Mouse (Mus musculus): Measurements from ENCODE around the gene Spg20. TPM values are rescaled to one million over a fixed set of nuclear protein-coding genes. Genes with fewer than 3 reads are reported as not detected.

Gene Spg20
- polyA plus RNA-seq, 1 experiment from 2014 or later, result 34.2 TPM

DNA sequence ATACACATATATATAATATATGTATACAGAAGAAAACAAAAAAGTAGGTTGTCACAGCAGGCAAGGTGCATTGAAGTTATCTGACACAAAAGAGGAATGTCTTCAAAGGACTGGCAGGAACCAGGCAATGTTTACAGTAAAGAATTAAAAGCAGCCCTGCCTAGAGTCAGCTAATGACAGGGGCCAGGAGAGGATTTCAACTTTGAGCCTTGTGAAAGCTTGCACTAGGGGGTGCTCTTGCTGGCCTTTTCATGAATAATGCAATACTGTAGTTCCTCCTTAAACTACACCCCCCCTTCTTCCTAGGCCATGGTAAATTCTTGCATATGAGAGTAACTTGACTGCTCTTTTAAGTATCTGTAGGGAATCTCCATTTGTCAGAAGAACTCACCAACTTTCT lies 10.8 kb upstream of the Spg20 start:
- Histone ChIP-seq H3K9ac (no peak overlapping the region), H3K27me3 (replicated peaks) (no peaks in the 10 kb centered on the region), H3K9me3 (no peaks in the 10 kb centered on the region), H3K36me3 (no peaks in the 10 kb centered on the region), H3K4me3 (no peak overlapping the region), H3K27ac (no peak overlapping the region), H3K4me2 (replicated peaks) (no peak overlapping the region), H3K4me1 (peaks cover 14% of the 10 kb centered on the region; the same call in 1 of the 2 replicates)
- no peak for ATAC-seq (ENCODE audit: low FRiP score, low read depth)

DNA sequence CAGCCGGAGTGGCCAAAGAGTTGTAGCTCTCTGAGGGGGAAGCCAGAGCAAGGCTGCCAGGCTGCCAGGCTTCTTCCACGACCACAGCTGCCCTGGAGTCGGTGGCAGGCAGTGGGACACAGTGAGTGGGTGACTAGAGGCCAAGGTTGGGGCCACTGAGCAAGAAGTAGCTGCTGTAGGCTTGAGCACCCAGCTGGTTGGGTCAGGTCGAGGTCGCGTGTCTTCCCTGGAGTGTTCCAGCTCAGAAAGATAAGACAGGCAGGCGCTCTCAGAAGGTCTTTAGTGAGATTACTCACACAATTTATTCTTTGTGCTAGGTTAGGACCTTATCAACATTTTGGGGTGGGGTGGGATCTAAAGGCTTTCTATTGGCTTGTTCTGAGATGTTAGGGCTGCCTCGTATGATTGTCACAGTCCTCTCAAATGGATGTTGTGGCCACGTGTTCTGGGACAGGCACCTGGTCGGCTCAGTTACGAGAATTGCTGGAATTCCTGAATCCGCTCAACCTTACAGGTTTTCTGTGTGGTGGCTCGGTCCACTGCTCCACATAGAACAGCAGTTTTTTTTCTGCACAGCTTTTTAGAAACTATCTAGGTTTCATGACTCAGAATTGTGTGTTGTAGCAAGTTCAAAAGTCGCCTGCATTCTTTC lies 6.4 kb upstream of the Spg20 start:
- no peak for ATAC-seq (ENCODE audit: low FRiP score, low read depth)
- no peaks in the 10 kb centered on the region for H3K27me3 ChIP-seq (replicated peaks)
- H3K27ac ChIP-seq, result no peak overlapping the region
- no peak overlapping the region for H3K9ac ChIP-seq
- H3K4me2 ChIP-seq (replicated peaks), result no peak overlapping the region
- H3K9me3 ChIP-seq, result no peaks in the 10 kb centered on the region
- no peak overlapping the region for H3K4me3 ChIP-seq
- 90% methylated on average over 14 of the region's 14 CpGs for WGBS
- H3K4me1 ChIP-seq, result no peaks in the 10 kb centered on the region
- H3K36me3 ChIP-seq, result no peaks in the 10 kb centered on the region

DNA sequence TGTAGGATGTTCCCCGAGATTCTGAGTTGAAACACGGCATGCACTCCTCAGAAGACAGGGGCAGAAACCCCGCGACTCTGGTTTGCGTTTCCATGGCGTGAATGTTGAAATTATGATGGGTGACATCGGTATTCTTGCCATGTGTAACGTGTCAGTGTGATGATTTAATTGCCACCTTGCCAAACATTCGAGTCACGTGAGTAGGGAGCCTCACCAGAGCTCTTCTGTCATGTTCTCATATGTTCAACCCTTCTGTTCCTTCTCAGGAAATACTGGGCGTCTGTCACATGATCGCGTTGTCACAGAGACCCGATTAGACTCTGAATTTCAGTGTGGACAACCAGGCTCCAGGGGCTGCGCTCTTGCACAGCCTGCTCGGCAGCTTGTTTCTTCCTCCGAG lies 5.9 kb upstream of the Spg20 start:
- Histone ChIP-seq H3K36me3 (no peaks in the 10 kb centered on the region), H3K27ac (no peak overlapping the region), H3K27me3 (replicated peaks) (no peaks in the 10 kb centered on the region), H3K9me3 (no peaks in the 10 kb centered on the region), H3K4me1 (no peaks in the 10 kb centered on the region), H3K9ac (no peak overlapping the region), H3K4me3 (no peak overlapping the region), H3K4me2 (replicated peaks) (no peak overlapping the region)
- WGBS, result 93% methylated on average over 17 of the region's 17 CpGs
- no peak for ATAC-seq (ENCODE audit: low FRiP score, low read depth)

DNA sequence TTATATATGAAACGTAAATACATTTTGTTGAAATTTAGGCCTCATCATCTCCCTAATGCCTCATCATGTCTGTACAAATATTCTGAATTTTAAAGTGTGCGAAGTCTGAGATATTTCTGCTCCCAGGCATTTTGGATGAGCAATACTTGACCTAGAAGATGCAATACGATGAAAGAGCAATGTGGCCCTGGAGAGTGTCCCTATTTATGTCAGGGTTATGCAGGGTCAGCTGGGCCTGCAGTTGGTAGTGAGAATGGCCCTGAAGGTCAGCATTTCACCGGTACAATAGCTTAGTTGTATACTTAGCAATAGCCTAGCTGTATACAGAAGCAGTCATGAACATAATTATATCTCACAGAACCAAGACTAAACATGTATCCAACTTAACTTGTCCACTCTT lies 2.8 kb upstream of the Spg20 start:
- Histone ChIP-seq H3K4me2 (replicated peaks) (no peak overlapping the region), H3K36me3 (no peaks in the 10 kb centered on the region), H3K9me3 (no peaks in the 10 kb centered on the region), H3K27me3 (replicated peaks) (no peaks in the 10 kb centered on the region), H3K4me3 (no peak overlapping the region), H3K27ac (no peak overlapping the region), H3K4me1 (peaks cover 8% of the 10 kb centered on the region; the same call in 1 of the 2 replicates), H3K9ac (no peak overlapping the region)
- no peak for ATAC-seq (ENCODE audit: low FRiP score, low read depth)
- 83% methylated on average over 4 of the region's 4 CpGs for WGBS

DNA sequence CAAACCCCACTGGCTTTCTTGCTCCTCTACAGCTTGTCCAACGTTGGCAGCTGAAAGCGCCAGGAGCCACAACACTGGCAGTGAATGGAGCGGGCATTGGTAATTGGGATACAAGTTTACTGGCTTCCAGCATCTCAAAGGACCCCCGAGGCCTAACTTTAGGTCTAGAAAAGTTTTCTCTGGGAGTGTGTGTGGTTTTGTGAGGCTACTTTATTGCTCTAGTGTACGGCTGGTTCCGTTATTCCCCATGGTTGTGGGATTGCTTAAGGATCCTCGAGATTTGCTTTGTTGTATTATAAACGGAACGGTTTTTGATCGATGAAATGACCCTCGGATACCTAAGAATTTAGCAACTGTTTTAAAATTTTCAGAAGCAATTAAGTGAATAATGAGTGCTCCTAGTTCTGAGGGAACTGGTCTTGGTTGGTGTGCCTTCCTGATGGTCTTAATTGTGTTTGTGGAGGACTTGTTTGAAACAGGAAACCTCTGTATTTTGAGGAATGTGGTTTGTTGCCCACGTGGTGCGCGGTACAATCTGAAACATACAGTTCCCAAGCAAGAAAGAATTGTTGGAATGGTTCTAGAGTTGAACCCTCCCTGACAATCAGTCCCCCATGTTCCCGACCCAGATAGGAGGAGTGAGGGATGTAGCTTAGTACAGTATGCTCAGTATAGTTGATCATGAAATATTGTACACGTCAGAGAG lies 955 bp downstream of the Spg20 start:
- H3K27ac ChIP-seq, result no peak overlapping the region
- H3K27me3 ChIP-seq (replicated peaks), result no peaks in the 10 kb centered on the region
- H3K9me3 ChIP-seq, result no peaks in the 10 kb centered on the region
- peak overlapping the region; percentile 84 for H3K4me3 ChIP-seq
- H3K9ac ChIP-seq, result peak overlapping the region; percentile 92
- H3K36me3 ChIP-seq, result peaks cover 13% of the 10 kb centered on the region
- no peak for ATAC-seq (ENCODE audit: low FRiP score, low read depth)
- 46% methylated on average over 16 of the region's 16 CpGs for WGBS
- peak overlapping the region; percentile 78 for H3K4me2 ChIP-seq (replicated peaks)
- H3K4me1 ChIP-seq, result peaks cover 8% of the 10 kb centered on the region; the same call in 1 of the 2 replicates

DNA sequence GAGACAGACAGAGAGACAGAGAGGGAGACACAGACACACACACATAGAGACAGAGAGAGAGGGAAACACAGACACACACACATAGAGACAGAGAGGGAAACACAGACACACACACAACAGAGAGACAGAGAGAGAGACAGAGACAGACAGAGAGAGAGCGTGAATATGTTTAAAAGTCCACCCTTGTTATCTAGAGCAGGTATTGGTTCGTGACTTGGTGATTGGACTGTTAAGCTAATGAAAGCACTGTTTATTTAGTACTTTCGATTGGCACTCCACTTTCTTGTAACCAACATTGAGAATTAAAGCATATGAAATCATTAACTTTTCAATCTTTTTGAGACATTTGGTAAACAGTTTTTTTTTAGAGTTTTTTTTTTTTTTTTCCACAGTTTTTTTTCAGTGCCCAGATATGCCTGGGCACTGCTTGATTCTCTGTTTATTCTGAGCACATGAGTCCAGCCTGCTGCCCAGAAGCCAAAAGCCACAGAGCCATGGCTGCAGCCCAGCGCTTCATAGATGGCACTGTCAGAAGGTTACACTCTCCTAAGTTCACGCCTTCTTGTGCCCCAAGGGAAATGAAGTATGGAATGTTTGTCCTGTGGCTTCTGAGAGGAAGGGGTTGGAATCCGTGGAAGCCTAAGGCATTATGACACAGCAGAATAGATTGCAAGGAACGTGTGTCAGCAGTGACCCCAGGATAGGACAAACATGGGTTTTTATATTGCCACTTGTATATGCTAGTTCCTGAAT lies 2.6 kb downstream of the Spg20 start:
- Histone ChIP-seq H3K4me3 (no peak overlapping the region), H3K36me3 (peaks cover 29% of the 10 kb centered on the region), H3K27ac (no peak overlapping the region), H3K9me3 (no peaks in the 10 kb centered on the region), H3K4me2 (replicated peaks) (no peak overlapping the region), H3K9ac (no peak overlapping the region), H3K27me3 (replicated peaks) (no peaks in the 10 kb centered on the region), H3K4me1 (peaks cover 8% of the 10 kb centered on the region; the same call in 1 of the 2 replicates)
- ATAC-seq (ENCODE audit: low FRiP score, low read depth), result no peak
- WGBS, result 74% methylated on average over 7 of the region's 7 CpGs

DNA sequence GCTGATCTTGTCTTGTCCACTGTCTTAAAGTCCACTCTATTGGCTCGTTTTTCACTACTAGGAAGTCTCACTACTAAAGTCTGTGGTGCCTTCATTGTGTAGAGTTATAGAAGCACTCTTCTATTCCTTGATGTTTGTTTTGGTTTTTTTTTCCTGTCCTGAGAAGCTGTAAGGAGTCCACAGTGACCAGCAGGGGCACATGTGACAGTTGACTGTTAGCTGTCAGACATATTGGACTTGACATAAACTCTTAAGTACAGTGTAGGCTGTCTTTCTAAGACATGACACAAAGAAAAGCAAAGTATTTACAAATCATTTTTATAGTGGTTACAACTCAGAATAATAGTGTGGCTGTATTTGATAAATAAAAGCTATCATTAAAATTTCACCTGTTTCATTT lies 3.2 kb downstream of the Spg20 start:
- H3K4me1 ChIP-seq, result peaks cover 8% of the 10 kb centered on the region; the same call in 1 of the 2 replicates
- no peaks in the 10 kb centered on the region for H3K9me3 ChIP-seq
- no peak for ATAC-seq (ENCODE audit: low FRiP score, low read depth)
- no peak overlapping the region for H3K4me2 ChIP-seq (replicated peaks)
- H3K4me3 ChIP-seq, result no peak overlapping the region
- no peaks in the 10 kb centered on the region for H3K27me3 ChIP-seq (replicated peaks)
- no peak overlapping the region for H3K9ac ChIP-seq
- WGBS, result 57% methylated on average over 1 of the region's 1 CpGs
- no peak overlapping the region for H3K27ac ChIP-seq
- peaks cover 31% of the 10 kb centered on the region for H3K36me3 ChIP-seq

DNA sequence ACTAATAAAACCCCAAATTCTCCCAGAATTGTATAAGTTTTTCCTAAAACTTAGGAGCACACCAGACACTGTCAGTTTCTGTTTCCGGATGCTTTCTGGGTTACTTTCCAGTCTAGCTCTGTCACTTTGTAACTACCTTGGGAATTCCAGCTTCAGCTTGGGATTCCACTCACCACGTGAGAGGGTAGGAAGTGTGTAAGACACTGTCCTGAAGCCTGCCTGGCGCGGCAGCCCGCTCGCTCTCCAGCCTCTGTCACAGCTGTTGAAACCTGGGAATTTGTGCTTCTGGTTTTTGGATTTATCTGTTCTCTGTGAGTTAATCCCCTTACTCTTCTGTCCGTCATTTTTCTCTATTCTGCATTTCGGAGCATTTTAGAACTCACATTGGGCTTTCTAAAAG lies 4.1 kb downstream of the Spg20 start:
- H3K27ac ChIP-seq, result no peak overlapping the region
- WGBS, result 90% methylated on average over 8 of the region's 8 CpGs

DNA sequence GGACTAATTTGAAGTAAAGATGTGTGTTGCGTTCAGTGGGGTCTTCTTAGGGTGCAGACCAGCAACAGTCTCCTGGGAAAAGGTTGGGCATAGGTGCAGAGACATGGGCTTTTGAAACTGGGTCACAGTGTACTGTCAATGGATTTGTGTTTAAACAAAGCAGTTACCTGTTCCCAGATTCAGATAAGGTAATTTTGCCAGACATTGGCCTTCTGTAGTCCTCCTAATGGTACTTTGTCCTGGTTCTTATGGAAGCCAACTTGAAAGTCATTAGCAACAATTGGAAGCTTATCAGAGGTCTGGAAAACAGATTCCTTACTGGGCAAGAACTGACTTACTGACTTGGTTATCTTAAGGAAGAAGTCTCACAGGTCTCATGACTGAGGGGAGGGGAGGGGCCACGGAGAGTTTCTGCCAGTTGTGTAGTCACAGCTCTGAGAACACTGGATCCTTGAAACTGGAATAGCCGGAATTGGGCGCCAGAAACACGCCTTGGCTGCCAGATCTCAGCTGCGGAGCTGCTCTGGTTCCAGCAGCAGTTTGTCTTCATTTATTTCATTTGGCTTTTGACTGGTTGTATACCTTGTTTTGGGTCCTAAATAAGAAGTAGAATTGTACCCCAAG lies 7.5 kb downstream of the Spg20 start:
- no peak for ATAC-seq (ENCODE audit: low FRiP score, low read depth)
- Histone ChIP-seq H3K9me3 (no peaks in the 10 kb centered on the region), H3K27me3 (replicated peaks) (no peaks in the 10 kb centered on the region), H3K4me2 (replicated peaks) (no peak overlapping the region), H3K36me3 (peaks cover 68% of the 10 kb centered on the region), H3K9ac (no peak overlapping the region), H3K4me3 (no peak overlapping the region), H3K4me1 (no peaks in the 10 kb centered on the region), H3K27ac (no peak overlapping the region)
- 92% methylated on average over 6 of the region's 6 CpGs for WGBS

More for the DNA sequence above, 4.1 kb downstream of the Spg20 start:
- Histone ChIP-seq H3K4me1 (peaks cover 8% of the 10 kb centered on the region; the same call in 1 of the 2 replicates), H3K9me3 (no peaks in the 10 kb centered on the region), H3K4me2 (replicated peaks) (no peak overlapping the region), H3K9ac (no peak overlapping the region), H3K27me3 (replicated peaks) (no peaks in the 10 kb centered on the region), H3K36me3 (peaks cover 38% of the 10 kb centered on the region), H3K4me3 (no peak overlapping the region)
- no peak for ATAC-seq (ENCODE audit: low FRiP score, low read depth)

DNA sequence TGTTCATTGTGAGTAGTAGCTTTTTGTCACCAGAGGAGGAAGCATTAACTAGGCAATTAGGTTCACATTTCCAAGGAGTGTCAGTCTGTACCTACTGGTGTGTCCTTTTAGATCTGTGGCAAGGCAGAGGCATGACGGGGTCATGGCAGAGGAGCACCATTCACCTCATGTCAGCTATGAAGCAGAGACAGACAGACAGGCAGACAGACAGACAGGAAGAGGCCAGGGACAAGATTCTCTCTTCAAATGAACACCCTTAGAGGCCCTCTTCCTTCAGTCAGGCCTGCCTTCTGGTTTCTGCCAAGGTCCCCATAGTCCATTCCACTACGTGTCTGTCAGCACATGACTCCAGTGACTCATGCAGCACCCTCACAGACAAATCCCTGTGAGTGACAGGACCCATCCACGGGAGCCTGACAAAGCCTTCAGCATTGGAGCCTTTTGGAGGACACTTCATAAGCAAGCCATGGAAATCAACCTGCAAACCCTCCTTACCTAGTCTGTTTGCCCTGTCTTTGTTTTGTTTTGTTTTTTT lies 10.5 kb downstream of the Spg20 start:
- Histone ChIP-seq H3K4me3 (no peak overlapping the region), H3K36me3 (peaks cover 85% of the 10 kb centered on the region), H3K27me3 (replicated peaks) (no peaks in the 10 kb centered on the region), H3K9ac (no peak overlapping the region), H3K4me1 (no peaks in the 10 kb centered on the region), H3K4me2 (replicated peaks) (no peak overlapping the region), H3K9me3 (no peaks in the 10 kb centered on the region), H3K27ac (no peak overlapping the region)
- no peak for ATAC-seq (ENCODE audit: low FRiP score, low read depth)
- WGBS, result 95% methylated on average over 3 of the region's 3 CpGs

DNA sequence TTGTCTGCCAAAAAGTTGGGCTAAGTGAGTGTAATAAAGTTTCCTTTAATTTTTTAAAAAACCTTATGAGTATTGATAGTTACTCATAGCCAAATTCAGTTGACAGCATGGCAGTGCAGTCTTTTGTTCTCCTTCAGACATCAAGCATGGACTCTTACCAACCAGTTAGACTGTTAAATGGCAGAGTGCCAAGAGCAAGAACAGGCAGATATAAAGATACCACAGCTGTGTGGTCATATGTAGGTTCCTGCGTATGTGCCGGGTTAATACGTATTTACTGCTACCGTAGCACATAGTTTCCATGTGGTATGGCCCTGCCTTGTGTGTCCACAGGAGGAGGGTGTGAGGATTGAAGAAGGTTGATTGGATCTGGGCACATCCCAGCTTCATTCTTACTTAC lies 11.2 kb downstream of the Spg20 start:
- Histone ChIP-seq H3K36me3 (peaks cover 85% of the 10 kb centered on the region), H3K27ac (no peak overlapping the region), H3K4me3 (no peak overlapping the region), H3K4me2 (replicated peaks) (no peak overlapping the region), H3K4me1 (no peaks in the 10 kb centered on the region), H3K27me3 (replicated peaks) (no peaks in the 10 kb centered on the region), H3K9me3 (no peaks in the 10 kb centered on the region), H3K9ac (no peak overlapping the region)
- no peak for ATAC-seq (ENCODE audit: low FRiP score, low read depth)
- 98% methylated on average over 4 of the region's 4 CpGs for WGBS

DNA sequence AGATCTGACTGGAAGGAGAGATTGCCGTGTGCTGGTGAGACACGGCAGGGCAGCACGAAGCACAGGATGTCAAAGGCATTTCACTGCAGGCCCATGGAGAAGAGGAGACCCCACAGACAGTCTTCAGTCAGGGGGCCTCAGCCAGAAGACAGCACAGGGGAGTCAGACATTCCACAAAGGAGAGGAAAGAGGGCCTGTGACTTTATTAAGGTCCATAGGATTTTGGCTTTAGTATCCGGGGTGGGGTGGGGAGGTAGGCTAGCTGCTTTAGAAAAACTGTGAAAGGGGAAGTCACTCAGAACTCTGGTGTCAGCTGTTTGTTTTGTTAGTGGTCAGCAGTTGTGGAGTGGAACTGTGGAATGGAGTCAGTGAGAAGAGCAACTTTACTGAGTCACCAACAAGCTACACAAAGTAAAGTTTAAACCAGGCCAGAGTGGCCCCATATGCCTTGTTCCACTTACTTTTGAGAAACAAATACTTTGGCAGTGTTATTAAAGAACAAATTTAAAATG lies 17.3 kb downstream of the Spg20 start:
- Histone ChIP-seq H3K27me3 (replicated peaks) (no peaks in the 10 kb centered on the region), H3K4me3 (no peak overlapping the region), H3K9ac (no peak overlapping the region), H3K4me2 (replicated peaks) (no peak overlapping the region), H3K4me1 (no peaks in the 10 kb centered on the region), H3K9me3 (no peaks in the 10 kb centered on the region), H3K36me3 (peaks cover 74% of the 10 kb centered on the region), H3K27ac (no peak overlapping the region)
- no peak for ATAC-seq (ENCODE audit: low FRiP score, low read depth)
- 91% methylated on average over 4 of the region's 4 CpGs for WGBS

Data from neural tube, embryonic 12.5 days (tissue).